Mouse (Mus musculus) CD4-positive helper T cell, adult 2 months (primary cell): Measurements from ENCODE around the gene Nek7.
A peak's percentile ranks its signal among the peaks of the same experiment; 100 is the strongest.

Experiments
- DNase-seq: peaks from one replicate; pipeline ENCODE4 v3.0.0-alpha.2; 2012; ENCODE audit warnings: low read depth, missing footprints, low spot score

Gene Nek7

GRCm38 (mm10) chr1:138571038-138571441 is 48.9 kb downstream of the Nek7 start:
- DNase-seq: no peak

GRCm38 (mm10) chr1:138568434-138569232 is 51.3 kb downstream of the Nek7 start:
- no peak for DNase-seq

GRCm38 (mm10) chr1:138567946-138568345 is 52.0 kb downstream of the Nek7 start:
- no peak for DNase-seq

- no peak for DNase-seq
Measured at GRCm38 (mm10) chr1:138564677-138565076, 55.3 kb downstream of the Nek7 start.

GRCm38 (mm10) chr1:138560733-138561132 is 59.2 kb downstream of the Nek7 start:
- peak; percentile 79 for DNase-seq

DNA sequence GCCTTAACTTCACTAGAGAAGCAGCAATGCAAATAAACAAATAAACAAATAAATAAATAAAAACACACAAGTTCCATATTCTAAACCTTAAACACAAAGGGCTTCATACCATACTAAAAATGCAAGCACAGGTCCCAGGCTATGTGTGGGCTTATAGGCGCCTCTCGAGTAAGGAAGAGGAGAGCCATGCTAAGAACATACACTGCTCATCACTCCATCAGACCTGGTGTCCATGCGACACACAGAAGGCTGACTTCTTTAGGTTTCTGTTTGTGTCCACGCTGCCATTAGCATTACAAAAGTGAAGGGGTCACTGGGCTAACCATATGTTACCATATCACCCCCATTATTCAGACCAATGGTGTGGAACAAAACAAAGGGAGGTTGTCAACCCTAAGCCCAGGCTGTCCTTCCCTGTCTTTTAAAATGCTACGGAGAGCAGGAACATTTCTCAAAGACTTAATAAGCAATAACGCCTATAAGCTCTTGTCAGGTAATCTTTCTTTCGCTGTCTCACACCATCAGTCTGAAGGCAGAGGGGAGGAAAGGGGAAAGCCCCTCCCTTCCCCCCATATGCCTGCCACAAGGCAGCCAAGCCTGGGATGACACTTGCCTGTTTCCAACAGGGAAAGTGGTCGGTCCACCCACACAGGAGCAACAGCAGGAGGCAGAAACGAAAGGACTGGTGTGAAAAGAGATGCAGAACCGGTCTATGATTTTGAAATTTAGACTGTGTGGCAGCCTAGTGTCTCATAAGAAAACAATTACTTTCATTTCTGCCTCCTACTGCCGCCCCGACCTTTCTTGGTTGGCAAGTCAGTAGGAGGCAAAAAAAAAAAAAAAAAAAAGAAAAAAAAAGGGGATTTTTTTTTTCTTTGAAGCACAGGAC is 60.5 kb downstream of the Nek7 start:
- DNase-seq: peak; percentile 77

- peak; percentile 54 for DNase-seq
Measured at GRCm38 (mm10) chr1:138558342-138558741, 61.6 kb downstream of the Nek7 start.

GRCm38 (mm10) chr1:138554926-138555325 is 65.0 kb downstream of the Nek7 start:
- no peak for DNase-seq

GRCm38 (mm10) chr1:138550184-138550583 is 69.8 kb downstream of the Nek7 start:
- DNase-seq: peak; percentile 34

GRCm38 (mm10) chr1:138542170-138542515 is 77.8 kb downstream of the Nek7 start:
- DNase-seq: no peak

DNA sequence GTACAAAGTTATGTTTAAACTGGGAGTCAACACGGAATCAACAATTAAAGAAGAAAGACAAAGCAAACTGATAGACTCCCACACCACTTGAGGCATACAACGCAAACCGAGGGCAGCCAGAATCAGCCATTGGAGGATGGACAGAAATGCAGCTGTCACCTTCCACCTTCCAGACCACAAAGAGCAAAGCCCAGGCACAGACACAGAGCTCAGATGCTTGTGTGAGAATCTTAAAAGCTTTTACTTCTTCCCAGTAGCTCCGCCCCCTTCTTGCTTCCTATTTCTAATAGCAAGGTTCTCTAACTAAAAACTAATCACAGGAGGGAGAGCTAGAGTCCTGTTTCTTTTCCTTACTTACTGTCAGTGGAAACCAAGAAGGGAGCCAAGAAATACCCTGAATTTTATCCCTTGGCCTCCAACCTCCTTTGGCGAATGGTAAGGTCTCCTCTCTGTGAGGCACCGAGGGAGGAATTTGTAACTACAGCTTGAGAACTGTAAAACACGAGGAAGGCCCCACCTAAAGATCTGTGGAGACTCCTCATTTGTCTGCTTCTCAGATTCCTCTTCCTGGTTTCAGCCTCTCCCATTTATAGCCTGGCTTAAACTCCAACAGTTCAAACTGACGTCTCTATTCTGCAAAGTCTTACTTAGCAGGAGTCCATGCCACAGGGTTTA is 78.3 kb downstream of the Nek7 start:
- peak; percentile 28 for DNase-seq

- no peak for DNase-seq
Measured at GRCm38 (mm10) chr1:138539713-138540112, 80.2 kb downstream of the Nek7 start.

DNA sequence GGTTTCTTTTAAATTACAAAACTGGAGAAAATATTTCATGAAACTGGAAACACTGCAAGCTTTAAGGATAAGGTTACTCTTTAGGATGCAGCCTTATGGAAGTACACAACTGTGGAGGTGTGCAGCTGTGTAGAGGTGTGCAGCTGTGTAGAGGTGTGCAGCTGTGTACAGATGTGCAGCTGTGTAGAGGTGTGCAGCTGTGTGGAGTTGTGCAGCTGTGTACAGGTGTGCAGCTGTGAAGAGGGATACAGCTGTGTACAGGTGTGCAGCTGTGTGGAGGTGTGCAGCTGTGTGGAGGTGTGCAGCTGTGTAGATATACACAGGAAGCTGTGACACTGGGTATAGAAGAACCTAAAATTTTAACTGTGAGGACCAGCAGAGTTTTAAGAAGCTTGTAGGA is 81.7 kb downstream of the Nek7 start:
- DNase-seq: no peak

GRCm38 (mm10) chr1:138535758-138536574 is 84.0 kb downstream of the Nek7 start:
- DNase-seq: no peak

DNA sequence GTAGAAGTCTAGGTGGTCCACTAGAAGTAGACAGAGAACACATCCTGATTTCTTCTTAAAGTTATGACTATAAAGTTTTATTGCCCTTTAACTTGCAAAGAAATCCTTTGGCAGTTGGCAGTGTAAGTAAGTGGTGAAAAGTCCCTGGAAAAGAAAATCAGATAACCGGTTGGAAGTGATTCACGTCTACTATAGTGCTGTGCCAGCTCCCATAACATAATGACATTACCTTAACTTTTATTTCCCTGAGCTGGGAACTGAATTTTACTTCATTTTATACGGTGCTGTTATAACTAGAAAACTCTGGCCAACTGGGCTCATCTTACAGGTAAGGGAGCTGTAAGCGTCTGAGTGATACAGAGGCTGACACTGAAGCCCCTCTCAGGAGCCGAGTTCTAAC is 89.3 kb downstream of the Nek7 start:
- no peak for DNase-seq

DNA sequence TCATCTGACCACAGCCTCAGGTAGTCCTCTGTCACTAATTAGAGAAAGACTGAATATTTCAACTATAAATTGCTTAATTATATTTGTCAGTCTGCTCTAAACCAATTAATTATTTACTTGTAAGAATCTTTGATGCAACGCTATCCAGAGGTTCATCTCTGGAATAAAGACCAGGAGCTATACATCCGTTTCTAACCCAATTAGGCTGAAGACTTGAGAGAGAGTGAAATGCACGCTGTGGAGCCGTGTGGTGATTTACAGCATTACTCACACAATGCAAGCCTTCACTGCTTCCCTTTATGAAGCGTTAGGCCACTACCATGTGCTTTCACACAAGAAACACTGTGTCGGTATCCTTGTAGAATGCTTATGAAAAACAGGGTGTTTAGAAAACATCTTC is 96.0 kb downstream of the Nek7 start:
- no peak for DNase-seq

DNA sequence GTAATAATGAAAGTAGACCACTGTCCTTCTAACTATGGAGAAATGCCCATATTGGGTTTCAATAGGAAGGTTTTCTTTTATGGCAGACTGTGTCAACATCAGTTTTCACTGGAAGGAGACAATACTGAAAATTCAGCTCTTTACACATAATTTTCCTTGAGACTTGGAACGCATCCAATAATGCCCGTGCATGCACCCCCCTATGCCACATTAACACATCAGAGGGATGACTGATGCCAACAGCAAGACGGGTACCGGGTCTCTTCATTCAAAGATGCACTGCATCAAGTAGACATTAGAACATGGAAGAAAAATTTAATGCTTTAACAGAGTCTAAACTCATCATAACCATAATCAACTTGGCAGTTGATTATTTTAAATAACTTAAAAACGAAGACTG is 101.7 kb downstream of the Nek7 start:
- DNase-seq: no peak

- peak; percentile 74 for DNase-seq
Measured at GRCm38 (mm10) chr1:138517360-138518099, 102.4 kb downstream of the Nek7 start.

- peak; percentile 65 for DNase-seq
Measured at GRCm38 (mm10) chr1:138516946-138517345, 103.0 kb downstream of the Nek7 start.

DNA sequence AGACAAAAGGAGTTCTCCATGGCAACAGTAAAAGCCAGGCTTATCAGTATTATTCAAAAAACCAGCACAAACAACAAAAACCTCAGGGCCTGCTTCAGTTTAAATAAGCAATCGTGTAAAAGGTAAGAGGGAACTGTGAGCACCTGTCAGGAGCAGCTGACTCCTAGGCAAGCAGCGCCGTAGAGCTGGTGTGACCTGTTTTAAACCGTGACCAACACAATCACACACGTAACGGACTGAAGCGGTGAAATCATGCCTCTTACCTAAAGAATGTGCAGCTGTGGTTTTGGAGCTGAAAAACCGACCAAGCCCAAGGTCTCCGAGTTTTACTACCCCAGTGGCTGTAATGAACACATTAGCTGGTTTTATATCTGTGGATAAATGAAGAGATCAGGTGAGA is 104.6 kb downstream of the Nek7 start:
- no peak for DNase-seq

GRCm38 (mm10) chr1:138513982-138514381 is 106.0 kb downstream of the Nek7 start:
- DNase-seq: no peak
